Mouse (Mus musculus) intestine, postnatal 0 days (tissue): ENCODE data around the gene Plpp7. TPM values are rescaled to one million over a fixed set of nuclear protein-coding genes. Genes with fewer than 3 reads are reported as not detected.

ENCODE experiments used
- ATAC-seq: fragments of 200-750 bp; cut with Nextera tagmentation; 2 replicates; pipeline ENCODE4 v1.8.0; 2017; ENCODE audit warnings: mild to moderate bottlenecking, moderate TSS enrichment, moderate library complexity
- H3K27ac ChIP-seq: fragments of 300-500 bp; sonication (generic); 2 replicates; pipeline ENCODE4 v1.5.1; 2014; ENCODE audit warnings: mild to moderate bottlenecking, low read depth, low read length, moderate library complexity
- H3K27me3 ChIP-seq: fragments of 300-500 bp; sonication (generic); replicated peaks from 2 replicates; pipeline ENCODE4 v1.6.1; 2014; ENCODE audit warnings: low read length, mixed read lengths; ENCODE audit not compliant: control insufficient read depth, insufficient read depth
- H3K36me3 ChIP-seq: fragments of 300-500 bp; sonication (generic); 2 replicates; pipeline ENCODE4 v1.6.1; 2014; ENCODE audit warnings: mild to moderate bottlenecking, moderate library complexity; ENCODE audit not compliant: control insufficient read depth, insufficient read depth
- H3K4me1 ChIP-seq: fragments of 300-500 bp; sonication (generic); replicated peaks from 2 replicates; pipeline ENCODE4 v1.6.1; 2014; ENCODE audit warnings: antibody characterized with exemption, low read length, mixed read lengths; ENCODE audit not compliant: control insufficient read depth, insufficient read depth
- H3K4me2 ChIP-seq: fragments of 300-500 bp; sonication (generic); replicated peaks from 2 replicates; pipeline ENCODE4 v1.6.1; 2014; ENCODE audit warnings: low read depth, mild to moderate bottlenecking, moderate library complexity
- H3K4me3 ChIP-seq: fragments of 300-500 bp; sonication (generic); 2 replicates; pipeline ENCODE4 v1.5.1; 2014; ENCODE audit warnings: low read depth, low read length
- H3K9ac ChIP-seq: fragments of 300-500 bp; sonication (generic); 2 replicates; pipeline ENCODE4 v1.6.1; 2014; ENCODE audit warnings: mild to moderate bottlenecking, low read depth, low read length
- H3K9me3 ChIP-seq: fragments of 300-500 bp; sonication (generic); 2 replicates; pipeline ENCODE4 v1.6.1; 2016; ENCODE audit warnings: mixed run types; ENCODE audit not compliant: control insufficient read depth
- CTCF ChIP-seq: sonication (generic); IDR thresholded peaks from 2 replicates; pipeline ENCODE4 v1.5.1; 2016; ENCODE audit warnings: low read depth, mild to moderate bottlenecking, control low read depth, antibody characterized with exemption, moderate library complexity
- WGBS: fragments of 180-500 bp; shearing (Covaris S2); extraction: QIAGEN DNeasy Blood & Tissue Kit; methylation state at CpG from one replicate; pipeline ENCODE4 v1.1.7; 2014; 5-methylcytosine and 5-hydroxymethylcytosine counted together
- polyA plus RNA-seq: library from polyadenylated mRNA; unstranded; fragments of >200 nt; fragmentation: Nextera tagmentation; extraction: Ambion mirVana; gene quantifications from 2 replicates; pipeline ENCODE4 v1.2.1, GENCODE M21; 2015

The Plpp7 gene
- polyA plus RNA-seq, 1 experiment from 2014 or later: 3.8 TPM

GRCm38 (mm10) chr2:32146617-32147162, 51.4 kb downstream of the Plpp7 start:
- WGBS: 71% methylated on average over 5 of the region's 5 CpGs
- Histone ChIP-seq H3K4me2 (no peak overlapping the region), H3K9me3 (no peaks in the 10 kb centered on the region), H3K9ac (no peak overlapping the region), H3K27me3 (no peaks in the 10 kb centered on the region), H3K4me3 (no peak overlapping the region), H3K36me3 (no peaks in the 10 kb centered on the region), H3K4me1 (no peaks in the 10 kb centered on the region), H3K27ac (no peak overlapping the region)
- no peak for ATAC-seq
- no peak for TF ChIP-seq CTCF

DNA sequence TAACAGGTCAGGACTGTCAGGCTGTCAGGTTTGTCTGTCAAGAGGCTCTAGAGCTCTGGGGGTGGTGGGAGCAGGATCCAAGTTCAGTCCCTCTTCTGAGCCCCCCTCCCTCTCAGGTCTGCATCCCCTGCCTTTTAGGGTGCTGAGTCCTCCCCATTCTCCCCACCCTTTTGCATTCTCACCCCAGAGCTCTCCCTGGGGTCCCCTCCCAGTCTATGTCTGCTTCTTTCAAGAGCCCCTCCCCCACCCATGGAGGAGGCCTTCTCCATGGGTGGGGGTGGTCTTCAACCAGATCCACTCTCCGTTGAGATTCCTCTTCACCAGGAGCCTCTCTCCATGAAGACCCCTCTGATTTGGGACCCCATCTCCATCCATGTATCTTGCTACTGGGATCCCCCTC, 54.8 kb downstream of the Plpp7 start:
- H3K9ac ChIP-seq: no peak overlapping the region
- TF ChIP-seq CTCF: no peak
- peaks cover 21% of the 10 kb centered on the region for H3K4me1 ChIP-seq
- no peak overlapping the region for H3K4me3 ChIP-seq
- 61% methylated on average over 1 of the region's 1 CpGs for WGBS
- ATAC-seq: no peak
- H3K27ac ChIP-seq: no peak overlapping the region
- no peaks in the 10 kb centered on the region for H3K27me3 ChIP-seq
- no peaks in the 10 kb centered on the region for H3K36me3 ChIP-seq
- H3K9me3 ChIP-seq: no peaks in the 10 kb centered on the region
- peak overlapping the region; percentile 70 for H3K4me2 ChIP-seq

GRCm38 (mm10) chr2:32150562-32150923, 55.2 kb downstream of the Plpp7 start:
- no peak for TF ChIP-seq CTCF
- peak overlapping the region; percentile 94 for H3K27ac ChIP-seq
- H3K9me3 ChIP-seq: no peaks in the 10 kb centered on the region
- no peaks in the 10 kb centered on the region for H3K36me3 ChIP-seq
- ATAC-seq: no peak
- H3K4me3 ChIP-seq: peak overlapping the region; percentile 67
- WGBS: 12% methylated on average over 7 of the region's 7 CpGs
- peak overlapping the region; percentile 70 for H3K4me2 ChIP-seq
- H3K27me3 ChIP-seq: no peaks in the 10 kb centered on the region
- peak overlapping the region; percentile 95 for H3K9ac ChIP-seq
- peaks cover 23% of the 10 kb centered on the region for H3K4me1 ChIP-seq

DNA sequence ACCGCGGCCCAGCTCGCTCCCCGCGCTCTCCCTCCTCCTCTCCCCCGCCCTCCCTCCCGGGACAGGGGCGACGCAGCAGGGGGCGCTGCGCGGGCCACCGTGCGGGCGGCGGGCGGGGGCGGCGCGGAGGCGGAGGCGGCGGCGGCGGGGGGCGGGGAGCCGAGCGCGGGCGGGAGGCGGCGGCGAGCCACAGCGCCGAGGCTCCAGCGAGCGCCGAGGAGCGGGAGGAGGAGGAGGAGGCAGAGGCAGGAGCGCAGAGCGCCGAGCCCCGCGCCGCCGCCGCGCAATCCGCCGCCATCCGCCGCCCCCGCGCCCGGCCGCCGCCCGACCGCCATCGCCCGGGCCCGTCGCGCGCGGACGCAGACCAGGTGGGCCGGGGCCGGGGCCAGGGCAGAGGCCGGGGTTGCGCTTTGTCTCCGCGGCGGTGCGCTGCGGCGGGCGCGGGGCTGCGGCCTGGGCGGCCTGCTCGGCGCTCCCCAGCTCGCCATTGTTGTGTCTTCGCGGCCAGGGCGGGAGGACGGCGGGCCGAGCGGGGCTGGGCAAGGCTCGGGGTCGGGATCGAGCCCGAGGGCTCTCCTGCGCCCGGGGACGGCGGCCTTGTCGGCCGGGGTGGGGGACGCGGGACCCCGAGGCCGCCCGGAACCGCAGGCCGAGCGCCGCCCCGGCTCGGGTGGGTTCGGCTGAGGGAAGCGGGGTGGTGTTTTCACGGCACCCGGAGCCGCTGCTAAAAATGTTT, 55.8 kb downstream of the Plpp7 start, which contains the start of gene Prrc2b:
TSS of gene Prrc2b (plus strand) at position 159 of the 736 bp plus-strand sequence.
- Histone ChIP-seq H3K9me3 (no peaks in the 10 kb centered on the region), H3K36me3 (no peaks in the 10 kb centered on the region), H3K4me3 (peak within 1 kb of the TSS; percentile 67), H3K27me3 (no peaks in the 10 kb centered on the region), H3K27ac (peak within 1 kb of the TSS; percentile 94), H3K9ac (peak within 1 kb of the TSS; percentile 95), H3K4me1 (peaks cover 23% of the 10 kb centered on the region), H3K4me2 (peak within 1 kb of the TSS; percentile 70)
- TF ChIP-seq CTCF: peak; percentile 55
- ATAC-seq: peak; percentile 57
- WGBS: under 1% methylated on average over 74 of the region's 117 CpGs

DNA sequence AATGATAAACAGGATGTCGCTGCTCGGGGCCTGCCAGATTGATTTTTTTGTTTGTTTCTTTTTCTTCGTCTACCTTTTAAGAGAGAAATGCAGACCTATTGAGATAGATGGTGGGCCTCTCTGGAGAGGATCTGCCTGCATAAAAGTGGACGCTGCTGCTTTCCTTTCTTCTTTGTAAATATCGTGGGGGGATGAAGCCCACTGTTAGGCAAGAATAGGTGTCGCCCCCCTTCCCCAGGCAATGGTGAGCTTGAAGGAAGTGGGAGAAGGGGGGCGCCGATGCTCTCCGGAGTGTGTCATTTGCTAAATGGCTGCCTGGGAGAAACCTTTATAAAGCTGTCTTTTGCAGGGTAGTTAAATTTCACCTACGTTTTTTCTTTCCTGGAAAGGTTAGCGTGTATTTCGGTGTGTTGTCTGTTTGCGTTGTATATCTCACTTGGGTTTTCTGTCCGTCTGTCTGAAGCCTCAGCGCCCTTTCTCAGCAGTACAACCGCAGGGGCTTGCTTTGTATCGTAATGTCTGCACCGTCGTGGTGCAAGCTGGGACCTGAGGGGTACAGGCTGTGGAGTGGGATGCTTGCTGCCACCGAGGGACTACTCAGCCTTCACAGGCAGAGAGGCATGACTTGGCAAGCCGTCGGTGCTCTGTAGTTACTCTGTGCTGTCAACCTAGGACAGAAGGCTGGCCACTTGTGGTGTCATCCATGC, 56.5 kb downstream of the Plpp7 start:
- Histone ChIP-seq H3K4me3 (peak overlapping the region; percentile 67), H3K36me3 (no peaks in the 10 kb centered on the region), H3K9ac (peak overlapping the region; percentile 95), H3K27ac (peak overlapping the region; percentile 94), H3K9me3 (no peaks in the 10 kb centered on the region), H3K4me1 (peaks cover 24% of the 10 kb centered on the region), H3K27me3 (no peaks in the 10 kb centered on the region), H3K4me2 (peak overlapping the region; percentile 70)
- no peak for ATAC-seq
- WGBS: 2% methylated on average over 22 of the region's 22 CpGs
- TF ChIP-seq CTCF: 0 out of 2 replicates have a peak, but pooled peaks have one; percentile 1

- Histone ChIP-seq H3K9me3 (no peaks in the 10 kb centered on the region), H3K4me1 (peaks cover 28% of the 10 kb centered on the region), H3K9ac (peak overlapping the region; percentile 95), H3K4me2 (peak overlapping the region; percentile 70), H3K4me3 (peak overlapping the region; percentile 67), H3K36me3 (no peaks in the 10 kb centered on the region), H3K27me3 (no peaks in the 10 kb centered on the region), H3K27ac (peak overlapping the region; percentile 94)
- no peak for TF ChIP-seq CTCF
- no peak for ATAC-seq
- 8% methylated on average over 12 of the region's 12 CpGs for WGBS
These were observed 57.2 kb downstream of the Plpp7 start for GRCm38 (mm10) chr2:32152367-32153034.
